Mouse (Mus musculus) bone marrow, adult 2 months (tissue): Measurements from ENCODE around the gene Adamts15.

Experiments used
- CTCF ChIP-seq: fragments of 200-500 bp; IDR thresholded peaks from 2 replicates; pipeline ENCODE4 v1.5.1; 2011; ENCODE audit warnings: low read length, control low read depth; ENCODE audit not compliant: control insufficient read depth, insufficient read depth
- POLR2A ChIP-seq: fragments of 200-500 bp; IDR thresholded peaks from 2 replicates; pipeline ENCODE4 v1.6.1; 2011; ENCODE audit warnings: low read depth, mild to moderate bottlenecking, control low read depth, low read length, borderline replicate concordance; ENCODE audit not compliant: control insufficient read depth

DNA sequence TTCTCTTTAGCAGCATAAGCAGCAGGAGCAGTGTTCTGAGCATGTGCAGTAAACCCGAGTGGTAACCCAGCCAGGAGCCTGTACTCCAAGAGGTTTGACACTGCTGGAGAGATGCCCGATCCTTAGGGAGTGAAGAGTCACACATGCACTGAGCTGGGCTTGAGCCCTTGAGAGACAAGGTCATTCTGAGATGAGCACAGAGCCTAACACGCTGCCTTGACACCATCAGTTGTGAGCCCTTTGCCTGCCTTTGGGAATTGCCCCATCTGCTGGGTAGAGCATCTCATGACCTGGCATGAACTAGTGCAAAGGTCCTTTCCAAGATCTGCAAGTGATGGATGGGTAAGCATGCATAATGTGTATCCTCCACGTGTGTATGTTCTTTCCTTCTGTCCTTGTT is 49.7 kb upstream of the Adamts15 start:
- TF ChIP-seq CTCF (no peak), POLR2A (no peak)
